Mouse (Mus musculus) embryo, embryonic 10 days (tissue): ENCODE data around the gene Nceh1.

Experiments used
- DNase-seq: peaks from one replicate; pipeline ENCODE4 v3.0.0-alpha.2; 2015; ENCODE audit warnings: low spot score

Gene Nceh1

GRCm38 (mm10) chr3:27322591-27322990 lies 139.8 kb downstream of the Nceh1 start:
- no peak for DNase-seq

GRCm38 (mm10) chr3:27323551-27323950 lies 140.8 kb downstream of the Nceh1 start:
- DNase-seq: no peak

GRCm38 (mm10) chr3:27326633-27327191 lies 143.9 kb downstream of the Nceh1 start:
- no peak for DNase-seq

- no peak for DNase-seq
Measured at GRCm38 (mm10) chr3:27330706-27331105, 147.9 kb downstream of the Nceh1 start.
